16 mouse cellular contexts compared by ENCODE assay signal in the genomic region with DNA sequence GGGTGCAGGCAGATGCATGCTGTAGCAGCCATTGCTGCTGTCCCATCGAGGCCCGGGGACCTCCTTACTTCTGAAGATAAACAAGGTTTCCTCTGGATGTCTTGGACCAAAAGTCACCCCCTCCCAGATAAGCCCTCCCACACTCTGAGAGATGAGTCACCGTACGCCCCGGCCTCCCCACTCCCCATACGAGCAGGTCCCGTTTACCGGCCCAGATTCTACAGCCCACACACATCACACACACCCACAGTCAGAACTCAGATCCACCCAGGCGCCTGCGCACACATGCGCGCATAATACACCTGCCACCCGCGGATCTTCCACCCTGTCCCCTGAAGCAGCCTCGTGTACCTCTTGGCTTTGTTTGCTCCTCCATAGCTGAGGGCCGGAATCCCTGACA. TPM values are rescaled to one million over a fixed set of nuclear protein-coding genes. Genes with fewer than 3 reads are reported as not detected.
DNase-seq lines count a peak whose midpoint lies in the region; ATAC-seq lines count a peak whose summit lies in the region.
"Had no signal": no experiment of that assay in that cellular context is flagged by ENCODE, and none has a peak within 500 bp of the region (broad histone marks: within the 10 kb centered on the region; RNA-seq: fewer than 3 reads in every experiment).

No protein-coding gene starts in this region.

- peak; percentile 60 to 87 for DNase-seq in left cerebral cortex, adult 8-10 months (ENCODE audit: low spot score in 2 of 2)
- no peak for DNase-seq in left cerebral cortex, postnatal 10 days (ENCODE audit: extremely low spot score in 1 of 2, low spot score in 2 of 2)
- peak; percentile 81 to 83 for DNase-seq in frontal cortex, postnatal 36 days (ENCODE audit: low spot score in 2 of 2)
- peak; percentile 81 to 84 for DNase-seq in left cerebral cortex, postnatal 36 days (ENCODE audit: low spot score in 2 of 2)
- DNase-seq in heart, adult 8-10 months (ENCODE audit: low spot score), result no peak
- no peak for DNase-seq in heart, postnatal 4 days
- DNase-seq: adrenal gland, postnatal 36 days; cerebellum, postnatal 10 days; embryo, embryonic 11 days; heart, postnatal 36 days; kidney, adult 2 months; kidney, postnatal 36 days; midbrain, embryonic 14.5 days; thymus, adult 2 months had no signal

- no peak for ATAC-seq in megakaryocyte progenitor cell, adult 5-6 weeks (replicated peaks; ENCODE audit: poor library complexity)

- intact Hi-C loops in left cerebral cortex, postnatal 10 days (cut with DNase I), result loop anchor here (5.0 kb wide), 1 partner anchor 82 kb away; the partner anchor contains the start of gene Zcchc14
- intact Hi-C loops in left cerebral cortex, postnatal 36 days (cut with DNase I), result loop anchor here (5.0 kb wide), 4 partner anchors 33 to 93 kb away; partner anchors contain the start of genes Klhdc4 and Zcchc14

RNA-seq across cellular contexts. Expression of gene Jph3, which starts 4.8 kb away (rescaled TPM):
- 100 to 1,000 TPM; 260 to 302 (median 279) TPM for total RNA-seq in left cerebral cortex, adult 8-10 months (2022)
- 100 to 1,000 TPM; 135 to 148 TPM for total RNA-seq in left cerebral cortex, postnatal 10 days (2021)
- total RNA-seq in left cerebral cortex, postnatal 36 days (2021), result 100 to 1,000 TPM; 280 to 293 TPM
- not detected in 2 replicates for total RNA-seq in megakaryocyte progenitor cell, adult 5-6 weeks (2015)
- 0.04 TPM in 1 of 2 replicates, not detected in the other for total RNA-seq in megakaryocyte progenitor cell, adult 5-6 weeks (2017)
- under 1 TPM in 1 of 4 experiments, not detected in 3; 0.16 TPM for total RNA-seq in heart, adult 8-10 months (2022)
- total RNA-seq in heart, postnatal 4 days (2021), result under 1 TPM in 1 of 2 experiments, not detected in 1; 0.07 TPM
- total RNA-seq: granulocyte monocyte progenitor cell, adult 5-6 weeks had no signal

Comparison
In these comparisons a context has a peak if more than half of its experiments do, and no peak if none do; other contexts are left out.
1. DNase-seq: peak in left cerebral cortex, adult 8-10 months (2 of 2), frontal cortex, postnatal 36 days (2 of 2) and left cerebral cortex, postnatal 36 days (2 of 2); none in left cerebral cortex, postnatal 10 days (0 of 2), heart, adult 8-10 months (single experiment) and heart, postnatal 4 days (single experiment).
2. RNA of gene Jph3, which starts 4.8 kb away (total RNA-seq): 260 to 302 TPM in left cerebral cortex, adult 8-10 months, 280 to 293 TPM in left cerebral cortex, postnatal 36 days and 135 to 148 TPM in left cerebral cortex, postnatal 10 days; 0.16 TPM in heart, adult 8-10 months, 0.07 TPM in heart, postnatal 4 days and 0.04 TPM in megakaryocyte progenitor cell, adult 5-6 weeks; every median in the first group is over 100 times any median in the second.